Mouse (Mus musculus): Measurements from ENCODE around the gene Gramd4.

- no peak for TF ChIP-seq POLR2A (IDR thresholded peaks at IDR 0.05; ENCODE audit: borderline replicate concordance, control insufficient read depth, low read depth, low read length)
- no peak for TF ChIP-seq CTCF (IDR thresholded peaks at IDR 0.05; ENCODE audit: control insufficient read depth, insufficient read depth, low read length)
Observed at GRCm38 (mm10) chr15:86184851-86185688, 127.6 kb downstream of the Gramd4 start.
